Mouse (Mus musculus): ENCODE data around the gene Ywhae. TPM values are rescaled to one million over a fixed set of nuclear protein-coding genes. Genes with fewer than 3 reads are reported as not detected.
"Not testable (repeated sequence)": the region's sequence is repeated elsewhere in the genome, so short reads cannot be mapped to it uniquely, and the experiment has no call there.

Gene Ywhae
- polyA plus RNA-seq, 1 experiment from 2014 or later: 718 TPM

DNA sequence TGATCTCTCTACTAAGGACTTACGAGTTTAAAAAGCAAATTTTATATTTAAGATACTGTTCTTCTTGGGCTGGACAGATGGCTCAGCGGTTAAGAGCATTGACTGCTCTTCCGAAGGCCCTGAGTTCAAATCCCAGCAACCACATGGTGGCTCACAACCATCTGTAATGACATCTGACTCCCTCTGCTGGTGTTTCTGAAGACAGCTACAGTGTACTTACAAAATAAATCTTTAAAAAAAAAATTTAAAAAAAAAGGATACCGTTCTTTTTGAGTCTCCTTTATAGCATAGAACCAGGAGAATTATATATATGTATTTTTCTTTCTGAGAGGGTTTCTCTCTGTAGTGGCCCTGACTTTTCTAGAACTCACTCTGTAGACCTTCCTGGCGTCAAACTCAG is 32.1 kb upstream of the Ywhae start:
- Histone ChIP-seq H3K36me3 (ENCODE audit: control insufficient read depth, insufficient read depth, low read length) (peaks cover 21% of the 10 kb centered on the region), H3K9ac (ENCODE audit: low read depth, low read length) (no peak overlapping the region), H3K4me2 (ENCODE audit: low read depth, low read length) (no peak overlapping the region), H3K4me3 (ENCODE audit: low read length) (no peak overlapping the region), H3K27ac (ENCODE audit: low read length) (no peak overlapping the region), H3K9me3 (ENCODE audit: control insufficient read depth, low read length) (no peaks in the 10 kb centered on the region), H3K4me1 (ENCODE audit: control insufficient read depth, insufficient read depth, low read length) (no peaks in the 10 kb centered on the region), H3K27me3 (replicated peaks; ENCODE audit: control insufficient read depth, insufficient read depth, low read length) (no peaks in the 10 kb centered on the region)
- no peak for ATAC-seq
- WGBS: 94% methylated on average over 5 of the region's 5 CpGs

DNA sequence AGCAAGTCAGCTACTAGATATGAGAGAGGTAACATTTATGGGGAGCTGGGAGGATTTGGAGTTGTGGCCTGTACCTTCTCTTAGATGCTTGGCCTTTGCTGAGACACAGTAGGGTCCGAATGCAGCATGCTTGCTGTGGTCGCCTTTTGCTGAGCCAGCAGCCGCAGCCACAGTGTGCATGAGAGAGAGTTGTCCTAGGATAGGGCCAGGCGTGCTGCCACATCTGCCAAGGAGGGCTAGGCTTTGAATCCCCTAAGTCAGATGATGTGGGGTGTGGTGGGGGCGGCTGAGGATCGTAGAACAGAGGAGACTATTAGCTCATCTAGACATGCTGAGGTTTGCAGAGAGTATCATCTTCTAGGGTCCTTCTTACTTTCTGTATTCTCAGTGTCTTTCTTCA is 29.9 kb upstream of the Ywhae start:
- no peaks in the 10 kb centered on the region for H3K9me3 ChIP-seq (ENCODE audit: control insufficient read depth, low read length)
- 89% methylated on average over 6 of the region's 6 CpGs for WGBS
- no peak overlapping the region for H3K4me2 ChIP-seq (ENCODE audit: low read depth, low read length)
- ATAC-seq: no peak
- H3K27me3 ChIP-seq (replicated peaks; ENCODE audit: control insufficient read depth, insufficient read depth, low read length): no peaks in the 10 kb centered on the region
- H3K27ac ChIP-seq (ENCODE audit: low read length): no peak overlapping the region
- H3K4me3 ChIP-seq (ENCODE audit: low read length): no peak overlapping the region
- peaks cover 20% of the 10 kb centered on the region for H3K36me3 ChIP-seq (ENCODE audit: control insufficient read depth, insufficient read depth, low read length)
- H3K9ac ChIP-seq (ENCODE audit: low read depth, low read length): no peak overlapping the region
- no peaks in the 10 kb centered on the region for H3K4me1 ChIP-seq (ENCODE audit: control insufficient read depth, insufficient read depth, low read length)

GRCm38 (mm10) chr11:75703748-75704147 is 28.9 kb upstream of the Ywhae start:
- 93% methylated on average over 2 of the region's 2 CpGs for WGBS
- no peak overlapping the region for H3K27ac ChIP-seq (ENCODE audit: low read length)
- no peaks in the 10 kb centered on the region for H3K4me1 ChIP-seq (ENCODE audit: control insufficient read depth, insufficient read depth, low read length)
- H3K27me3 ChIP-seq (replicated peaks; ENCODE audit: control insufficient read depth, insufficient read depth, low read length): no peaks in the 10 kb centered on the region
- no peak overlapping the region for H3K4me2 ChIP-seq (ENCODE audit: low read depth, low read length)
- ATAC-seq: no peak
- H3K4me3 ChIP-seq (ENCODE audit: low read length): no peak overlapping the region
- H3K36me3 ChIP-seq (ENCODE audit: control insufficient read depth, insufficient read depth, low read length): peaks cover 14% of the 10 kb centered on the region; the same call in 1 of the 2 replicates
- no peaks in the 10 kb centered on the region for H3K9me3 ChIP-seq (ENCODE audit: control insufficient read depth, low read length)
- no peak overlapping the region for H3K9ac ChIP-seq (ENCODE audit: low read depth, low read length)

GRCm38 (mm10) chr11:75713949-75714348 is 18.7 kb upstream of the Ywhae start:
- Histone ChIP-seq H3K27me3 (replicated peaks; ENCODE audit: control insufficient read depth, insufficient read depth, low read length) (no peaks in the 10 kb centered on the region), H3K4me2 (ENCODE audit: low read depth, low read length) (no peak overlapping the region), H3K27ac (ENCODE audit: low read length) (no peak overlapping the region), H3K4me3 (ENCODE audit: low read length) (no peak overlapping the region), H3K36me3 (ENCODE audit: control insufficient read depth, insufficient read depth, low read length) (no peaks in the 10 kb centered on the region), H3K9ac (ENCODE audit: low read depth, low read length) (no peak overlapping the region), H3K9me3 (ENCODE audit: control insufficient read depth, low read length) (no peaks in the 10 kb centered on the region), H3K4me1 (ENCODE audit: control insufficient read depth, insufficient read depth, low read length) (no peaks in the 10 kb centered on the region)
- 94% methylated on average over 1 of the region's 1 CpGs for WGBS
- no peak for ATAC-seq

- no peak overlapping the region for H3K4me3 ChIP-seq (ENCODE audit: low read length)
- no peak for ATAC-seq
- 30% methylated on average over 12 of the region's 12 CpGs for WGBS
- H3K4me1 ChIP-seq (ENCODE audit: control insufficient read depth, insufficient read depth, low read length): no peaks in the 10 kb centered on the region
- H3K9ac ChIP-seq (ENCODE audit: low read depth, low read length): no peak overlapping the region
- no peak overlapping the region for H3K4me2 ChIP-seq (ENCODE audit: low read depth, low read length)
- H3K9me3 ChIP-seq (ENCODE audit: control insufficient read depth, low read length): no peaks in the 10 kb centered on the region
- H3K36me3 ChIP-seq (ENCODE audit: control insufficient read depth, insufficient read depth, low read length): no peaks in the 10 kb centered on the region
- no peaks in the 10 kb centered on the region for H3K27me3 ChIP-seq (replicated peaks; ENCODE audit: control insufficient read depth, insufficient read depth, low read length)
- H3K27ac ChIP-seq (ENCODE audit: low read length): no peak overlapping the region
These were observed 17.1 kb upstream of the Ywhae start for GRCm38 (mm10) chr11:75715556-75715955.

GRCm38 (mm10) chr11:75716661-75717325 is 15.9 kb upstream of the Ywhae start:
- H3K27me3 ChIP-seq (replicated peaks; ENCODE audit: control insufficient read depth, insufficient read depth, low read length): no peaks in the 10 kb centered on the region
- H3K27ac ChIP-seq (ENCODE audit: low read length): no peak overlapping the region
- ATAC-seq: no peak
- H3K9ac ChIP-seq (ENCODE audit: low read depth, low read length): no peak overlapping the region
- no peaks in the 10 kb centered on the region for H3K36me3 ChIP-seq (ENCODE audit: control insufficient read depth, insufficient read depth, low read length)
- H3K4me1 ChIP-seq (ENCODE audit: control insufficient read depth, insufficient read depth, low read length): no peaks in the 10 kb centered on the region
- no peak overlapping the region for H3K4me2 ChIP-seq (ENCODE audit: low read depth, low read length)
- WGBS: 69% methylated on average over 8 of the region's 8 CpGs
- H3K4me3 ChIP-seq (ENCODE audit: low read length): no peak overlapping the region
- no peaks in the 10 kb centered on the region for H3K9me3 ChIP-seq (ENCODE audit: control insufficient read depth, low read length)

GRCm38 (mm10) chr11:75722339-75722738 is 10.3 kb upstream of the Ywhae start:
- H3K4me2 ChIP-seq (ENCODE audit: low read depth, low read length): no peak overlapping the region
- H3K4me3 ChIP-seq (ENCODE audit: low read length): no peak overlapping the region
- no peak overlapping the region for H3K9ac ChIP-seq (ENCODE audit: low read depth, low read length)
- H3K27me3 ChIP-seq (replicated peaks; ENCODE audit: control insufficient read depth, insufficient read depth, low read length): no peaks in the 10 kb centered on the region
- WGBS: 48% methylated on average over 4 of the region's 4 CpGs
- H3K9me3 ChIP-seq (ENCODE audit: control insufficient read depth, low read length): no peaks in the 10 kb centered on the region
- H3K36me3 ChIP-seq (ENCODE audit: control insufficient read depth, insufficient read depth, low read length): no peaks in the 10 kb centered on the region
- ATAC-seq: no peak
- H3K4me1 ChIP-seq (ENCODE audit: control insufficient read depth, insufficient read depth, low read length): no peaks in the 10 kb centered on the region
- no peak overlapping the region for H3K27ac ChIP-seq (ENCODE audit: low read length)

GRCm38 (mm10) chr11:75727168-75727567 is 5.5 kb upstream of the Ywhae start:
- no peak overlapping the region for H3K27ac ChIP-seq (ENCODE audit: low read length)
- H3K9ac ChIP-seq (ENCODE audit: low read depth, low read length): no peak overlapping the region
- H3K36me3 ChIP-seq (ENCODE audit: control insufficient read depth, insufficient read depth, low read length): no peaks in the 10 kb centered on the region
- H3K27me3 ChIP-seq (replicated peaks; ENCODE audit: control insufficient read depth, insufficient read depth, low read length): no peaks in the 10 kb centered on the region
- H3K4me2 ChIP-seq (ENCODE audit: low read depth, low read length): no peak overlapping the region
- peaks cover 9% of the 10 kb centered on the region; the same call in 1 of the 2 replicates for H3K4me1 ChIP-seq (ENCODE audit: control insufficient read depth, insufficient read depth, low read length)
- ATAC-seq: no peak
- no peaks in the 10 kb centered on the region for H3K9me3 ChIP-seq (ENCODE audit: control insufficient read depth, low read length)
- no peak overlapping the region for H3K4me3 ChIP-seq (ENCODE audit: low read length)
- WGBS: 62% methylated on average over 2 of the region's 2 CpGs

GRCm38 (mm10) chr11:75727659-75728058 is 5.0 kb upstream of the Ywhae start:
- not testable (repeated sequence) for H3K27me3 ChIP-seq (replicated peaks; ENCODE audit: control insufficient read depth, insufficient read depth, low read length); H3K4me2 ChIP-seq (ENCODE audit: low read depth, low read length); H3K9me3 ChIP-seq (ENCODE audit: control insufficient read depth, low read length); H3K4me3 ChIP-seq (ENCODE audit: low read length); H3K27ac ChIP-seq (ENCODE audit: low read length); H3K4me1 ChIP-seq (ENCODE audit: control insufficient read depth, insufficient read depth, low read length); H3K9ac ChIP-seq (ENCODE audit: low read depth, low read length); H3K36me3 ChIP-seq (ENCODE audit: control insufficient read depth, insufficient read depth, low read length); ATAC-seq
- 78% methylated on average over 6 of the region's 6 CpGs for WGBS
